Mouse (Mus musculus): Measurements from ENCODE around the gene Plxdc2. TPM values are rescaled to one million over a fixed set of nuclear protein-coding genes. Genes with fewer than 3 reads are reported as not detected.

Gene Plxdc2
- polyA plus RNA-seq (2014; fragmentation: Illumina TruSeq; extraction: RNeasy Lipid Tissue Mini Kit (QIAGEN cat#74804); ENCODE audit: insufficient read depth, low read depth, low replicate concordance): 74.1 TPM

DNA sequence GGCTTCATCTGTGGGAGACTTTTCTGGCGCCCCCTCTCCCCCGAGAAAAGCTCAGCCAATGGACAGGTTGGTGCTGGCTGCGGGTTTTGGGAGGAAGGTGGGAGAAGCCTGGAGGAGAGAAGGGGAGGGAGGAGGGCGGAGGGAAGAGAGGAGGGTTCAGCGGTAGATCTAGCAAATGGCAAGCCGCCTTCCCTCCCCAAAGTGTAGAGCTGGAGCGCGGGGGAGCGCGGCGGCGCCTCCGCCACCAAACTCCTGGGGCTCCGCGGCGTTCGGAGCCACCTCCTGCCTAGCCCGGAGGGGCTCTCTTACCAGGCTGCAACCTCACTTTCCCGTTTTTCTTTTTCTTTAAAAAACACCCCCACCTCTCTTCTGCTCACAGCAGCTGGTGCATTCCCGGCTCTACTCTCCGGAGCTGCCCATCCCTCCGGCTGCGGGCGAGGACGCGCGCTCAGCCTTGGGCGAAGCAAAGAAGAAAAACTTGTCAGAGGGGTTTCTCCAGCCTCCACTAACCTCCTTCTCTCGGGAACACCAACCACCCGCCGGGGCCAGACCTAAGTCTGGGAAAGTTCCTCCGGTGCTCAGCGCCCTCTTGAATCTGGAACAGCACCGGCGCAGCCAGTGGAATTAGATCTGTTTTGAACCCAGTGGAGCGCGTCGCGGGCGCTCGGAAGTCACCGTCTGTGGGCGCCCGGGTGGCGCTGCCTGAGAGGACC is at the start of gene Plxdc2:
TSS of gene Plxdc2 (plus strand) at position 199 of the 713 bp plus-strand sequence.

Measured in lung, adult 10 weeks (tissue).